Mouse (Mus musculus): Measurements from ENCODE around the gene Tjp1. TPM values are rescaled to one million over a fixed set of nuclear protein-coding genes. Genes with fewer than 3 reads are reported as not detected.

Tjp1 gene
- total and polyA plus RNA-seq, 2 experiments = 6.4 to 19.1 TPM

- WGBS = 92% methylated on average over 8 of the region's 8 CpGs
Observed at GRCm38 (mm10) chr7:65439518-65439917, 88.1 kb downstream of the Tjp1 start.

GRCm38 (mm10) chr7:65438146-65438545, 89.4 kb downstream of the Tjp1 start:
- Histone ChIP-seq H3K27me3 (ENCODE audit: control insufficient read depth, insufficient read depth, low read length) (no peaks in the 10 kb centered on the region), H3K4me3 (ENCODE audit: insufficient read depth, low read depth, low read length) (no peak overlapping the region), H3K9ac (ENCODE audit: low read depth, low read length) (no peak overlapping the region), H3K36me3 (ENCODE audit: control insufficient read depth, insufficient read depth, low read length) (no peaks in the 10 kb centered on the region), H3K79me2 (ENCODE audit: control insufficient read depth, insufficient read depth, low read length) (no peaks in the 10 kb centered on the region), H3K4me1 (ENCODE audit: control insufficient read depth, insufficient read depth, low read length) (peaks cover 1% of the 10 kb centered on the region; the same call in 1 of the 2 replicates), H3K27ac (replicated peaks; ENCODE audit: insufficient read depth, low read depth, low read length) (no peak overlapping the region)
- peak; percentile 19 for DNase-seq (ENCODE audit: extremely low read depth, low read depth, low spot score)
- WGBS = 76% methylated on average over 5 of the region's 5 CpGs
- TF ChIP-seq CTCF (IDR thresholded peaks at IDR 0.05; ENCODE audit: low read depth, low read length) (no peak), POLR2A (IDR thresholded peaks at IDR 0.05; ENCODE audit: extremely low read depth, insufficient read depth, low read length) (no peak)

More at GRCm38 (mm10) chr7:65439518-65439917, 88.1 kb downstream of the Tjp1 start:
- Histone ChIP-seq H3K4me1 (ENCODE audit: control insufficient read depth, insufficient read depth, low read length) (peaks cover 1% of the 10 kb centered on the region; the same call in 1 of the 2 replicates), H3K4me3 (ENCODE audit: insufficient read depth, low read depth, low read length) (no peak overlapping the region), H3K9ac (ENCODE audit: low read depth, low read length) (no peak overlapping the region), H3K79me2 (ENCODE audit: control insufficient read depth, insufficient read depth, low read length) (no peaks in the 10 kb centered on the region), H3K27ac (replicated peaks; ENCODE audit: insufficient read depth, low read depth, low read length) (no peak overlapping the region), H3K27me3 (ENCODE audit: control insufficient read depth, insufficient read depth, low read length) (no peaks in the 10 kb centered on the region), H3K36me3 (ENCODE audit: control insufficient read depth, insufficient read depth, low read length) (no peaks in the 10 kb centered on the region)
- DNase-seq (ENCODE audit: extremely low read depth, low read depth, low spot score) = no peak
- TF ChIP-seq POLR2A (IDR thresholded peaks at IDR 0.05; ENCODE audit: extremely low read depth, insufficient read depth, low read length) (no peak), CTCF (IDR thresholded peaks at IDR 0.05; ENCODE audit: low read depth, low read length) (no peak)

- peaks cover 1% of the 10 kb centered on the region; the same call in 1 of the 2 replicates for H3K4me1 ChIP-seq (ENCODE audit: control insufficient read depth, insufficient read depth, low read length)
- H3K9ac ChIP-seq (ENCODE audit: low read depth, low read length) = no peak overlapping the region
- no peak overlapping the region for H3K27ac ChIP-seq (replicated peaks; ENCODE audit: insufficient read depth, low read depth, low read length)
- DNase-seq (ENCODE audit: extremely low read depth, low read depth, low spot score) = no peak
- TF ChIP-seq CTCF (IDR thresholded peaks at IDR 0.05; ENCODE audit: low read depth, low read length) (no peak), POLR2A (IDR thresholded peaks at IDR 0.05; ENCODE audit: extremely low read depth, insufficient read depth, low read length) (no peak)
- H3K27me3 ChIP-seq (ENCODE audit: control insufficient read depth, insufficient read depth, low read length) = no peaks in the 10 kb centered on the region
- WGBS = 85% methylated on average over 3 of the region's 3 CpGs
- no peaks in the 10 kb centered on the region for H3K79me2 ChIP-seq (ENCODE audit: control insufficient read depth, insufficient read depth, low read length)
- H3K4me3 ChIP-seq (ENCODE audit: insufficient read depth, low read depth, low read length) = no peak overlapping the region
- no peaks in the 10 kb centered on the region for H3K36me3 ChIP-seq (ENCODE audit: control insufficient read depth, insufficient read depth, low read length)
Observed at GRCm38 (mm10) chr7:65436921-65437320, 90.7 kb downstream of the Tjp1 start.

GRCm38 (mm10) chr7:65431018-65431695, 96.4 kb downstream of the Tjp1 start:
- H3K27ac ChIP-seq (replicated peaks; ENCODE audit: insufficient read depth, low read depth, low read length) = no peak overlapping the region

GRCm38 (mm10) chr7:65430401-65430800, 97.2 kb downstream of the Tjp1 start:
- H3K4me1 ChIP-seq (ENCODE audit: control insufficient read depth, insufficient read depth, low read length) = no peaks in the 10 kb centered on the region
- H3K79me2 ChIP-seq (ENCODE audit: control insufficient read depth, insufficient read depth, low read length) = no peaks in the 10 kb centered on the region
- no peak overlapping the region for H3K9ac ChIP-seq (ENCODE audit: low read depth, low read length)
- no peak overlapping the region for H3K4me3 ChIP-seq (ENCODE audit: insufficient read depth, low read depth, low read length)
- 54% methylated on average over 8 of the region's 8 CpGs for WGBS
- DNase-seq (ENCODE audit: extremely low read depth, low read depth, low spot score) = no peak
- H3K36me3 ChIP-seq (ENCODE audit: control insufficient read depth, insufficient read depth, low read length) = no peaks in the 10 kb centered on the region
- no peak overlapping the region for H3K27ac ChIP-seq (replicated peaks; ENCODE audit: insufficient read depth, low read depth, low read length)
- no peaks in the 10 kb centered on the region for H3K27me3 ChIP-seq (ENCODE audit: control insufficient read depth, insufficient read depth, low read length)
- TF ChIP-seq POLR2A (IDR thresholded peaks at IDR 0.05; ENCODE audit: extremely low read depth, insufficient read depth, low read length) = no peak
- TF ChIP-seq CTCF (IDR thresholded peaks at IDR 0.05; ENCODE audit: low read depth, low read length) = no peak

More at GRCm38 (mm10) chr7:65431018-65431695, 96.4 kb downstream of the Tjp1 start:
- H3K36me3 ChIP-seq (ENCODE audit: control insufficient read depth, insufficient read depth, low read length) = no peaks in the 10 kb centered on the region
- 63% methylated on average over 9 of the region's 9 CpGs for WGBS
- no peak overlapping the region for H3K9ac ChIP-seq (ENCODE audit: low read depth, low read length)
- H3K79me2 ChIP-seq (ENCODE audit: control insufficient read depth, insufficient read depth, low read length) = no peaks in the 10 kb centered on the region
- H3K4me1 ChIP-seq (ENCODE audit: control insufficient read depth, insufficient read depth, low read length) = no peaks in the 10 kb centered on the region
- DNase-seq (ENCODE audit: extremely low read depth, low read depth, low spot score) = no peak
- H3K27me3 ChIP-seq (ENCODE audit: control insufficient read depth, insufficient read depth, low read length) = no peaks in the 10 kb centered on the region
- no peak overlapping the region for H3K4me3 ChIP-seq (ENCODE audit: insufficient read depth, low read depth, low read length)
- no peak for TF ChIP-seq CTCF (IDR thresholded peaks at IDR 0.05; ENCODE audit: low read depth, low read length)
- no peak for TF ChIP-seq POLR2A (IDR thresholded peaks at IDR 0.05; ENCODE audit: extremely low read depth, insufficient read depth, low read length)

- 80% methylated on average over 8 of the region's 8 CpGs for WGBS
- DNase-seq (ENCODE audit: extremely low read depth, low read depth, low spot score) = no peak
Observed at GRCm38 (mm10) chr7:65424519-65424918, 103.1 kb downstream of the Tjp1 start.

More at GRCm38 (mm10) chr7:65424519-65424918, 103.1 kb downstream of the Tjp1 start:
- Histone ChIP-seq H3K4me1 (ENCODE audit: control insufficient read depth, insufficient read depth, low read length) (no peaks in the 10 kb centered on the region), H3K27me3 (ENCODE audit: control insufficient read depth, insufficient read depth, low read length) (no peaks in the 10 kb centered on the region), H3K27ac (replicated peaks; ENCODE audit: insufficient read depth, low read depth, low read length) (no peak overlapping the region), H3K79me2 (ENCODE audit: control insufficient read depth, insufficient read depth, low read length) (no peaks in the 10 kb centered on the region), H3K4me3 (ENCODE audit: insufficient read depth, low read depth, low read length) (no peak overlapping the region), H3K9ac (ENCODE audit: low read depth, low read length) (no peak overlapping the region), H3K36me3 (ENCODE audit: control insufficient read depth, insufficient read depth, low read length) (no peaks in the 10 kb centered on the region)
- TF ChIP-seq CTCF (IDR thresholded peaks at IDR 0.05; ENCODE audit: low read depth, low read length) = no peak
- TF ChIP-seq POLR2A (IDR thresholded peaks at IDR 0.05; ENCODE audit: extremely low read depth, insufficient read depth, low read length) = no peak

All from liver, adult 2 months (tissue).